Mouse (Mus musculus) T-cell, adult 2 months (primary cell): ENCODE data around the gene Ppm1m.
"Not testable (repeated sequence)": the region's sequence is repeated elsewhere in the genome, so short reads cannot be mapped to it uniquely, and the experiment has no call there.

Experiments
- DNase-seq: peaks from one replicate; pipeline ENCODE4 v3.0.0; 2022; ENCODE audit warnings: low spot score

The Ppm1m gene

GRCm38 (mm10) chr9:106192024-106192423 is 7.5 kb downstream of the Ppm1m start:
- no peak for DNase-seq

DNA sequence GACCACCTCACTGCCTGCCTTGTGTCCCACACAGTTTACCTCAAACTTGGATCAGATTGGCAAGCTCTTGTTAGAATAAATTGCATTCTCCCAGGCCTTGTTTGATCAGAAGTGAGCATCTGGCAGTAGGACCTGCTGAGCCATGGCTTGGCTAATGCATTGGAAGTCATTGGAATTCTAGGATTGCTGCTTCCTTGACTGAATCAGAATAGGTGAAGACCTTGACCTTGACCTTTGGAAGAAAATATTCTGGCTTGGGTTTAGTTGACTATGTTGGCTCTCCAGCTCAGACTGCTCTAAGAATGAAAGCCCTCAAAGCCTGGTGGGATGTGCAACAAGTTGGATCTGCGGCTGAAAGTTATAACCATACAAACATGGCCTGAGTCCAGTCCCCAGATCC is 8.2 kb downstream of the Ppm1m start:
- DNase-seq, result no peak

DNA sequence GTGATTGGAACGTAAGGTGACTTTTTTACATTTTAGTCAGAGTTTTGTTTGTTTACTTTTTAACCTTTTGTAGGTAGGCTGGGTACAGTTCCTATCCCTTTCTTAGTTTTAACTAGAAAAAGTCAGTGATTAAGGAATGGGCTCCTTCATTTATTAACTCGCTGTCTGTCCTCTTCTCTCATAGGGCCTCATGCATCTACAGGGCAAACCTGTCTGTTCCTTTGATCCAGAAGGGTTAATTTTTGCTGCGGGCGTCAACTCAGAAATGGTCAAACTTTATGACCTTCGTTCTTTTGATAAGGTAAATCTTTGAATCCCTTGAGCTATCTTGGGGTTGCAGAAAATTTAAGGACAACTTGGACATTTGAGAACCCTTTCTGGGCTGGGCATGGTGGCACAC is 15.6 kb downstream of the Ppm1m start:
- DNase-seq, result no peak

DNA sequence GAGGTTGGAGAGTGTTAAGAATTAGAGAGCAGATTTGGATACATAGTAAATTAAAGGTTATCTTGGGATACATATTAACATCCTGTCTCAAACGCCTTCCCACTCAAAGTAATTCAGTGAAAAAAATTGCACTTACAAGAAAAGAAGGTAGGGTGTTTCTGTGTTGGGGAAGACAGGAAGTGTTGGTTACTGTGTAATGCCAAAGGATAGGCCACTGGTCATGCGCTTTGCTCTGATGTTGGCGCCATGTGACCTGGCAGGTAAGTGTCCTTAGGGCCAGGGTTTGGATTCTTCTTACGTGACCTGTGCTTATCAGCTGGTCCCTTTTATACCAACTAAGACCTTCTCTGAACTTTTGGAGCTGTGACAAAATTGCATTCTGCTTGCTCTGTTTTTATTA is 17.4 kb downstream of the Ppm1m start:
- DNase-seq, result no peak

GRCm38 (mm10) chr9:106179964-106180363 is 19.6 kb downstream of the Ppm1m start:
- DNase-seq, result no peak

GRCm38 (mm10) chr9:106179454-106179853 is 20.1 kb downstream of the Ppm1m start:
- no peak for DNase-seq

GRCm38 (mm10) chr9:106177799-106178198 is 21.7 kb downstream of the Ppm1m start:
- no peak for DNase-seq

DNA sequence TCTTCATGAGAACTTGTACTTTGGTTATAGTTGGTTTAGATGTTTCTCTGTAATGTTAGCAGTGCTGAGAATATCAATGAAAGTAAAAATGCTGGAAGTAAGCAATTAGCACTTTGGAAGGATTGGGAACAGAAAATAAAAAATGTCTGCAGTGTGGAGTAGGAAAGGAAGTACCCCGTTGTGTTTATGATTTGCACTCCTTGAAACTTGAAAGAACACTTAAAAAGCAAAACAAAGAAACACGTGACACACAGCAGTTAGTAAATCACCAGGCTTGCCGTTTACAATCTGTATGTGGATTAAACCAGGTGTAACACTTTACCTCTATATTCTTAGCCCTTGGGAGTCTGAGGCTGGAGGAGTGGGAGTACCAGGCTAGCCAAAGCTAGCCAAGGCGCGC is 22.8 kb downstream of the Ppm1m start:
- DNase-seq, result no peak

- DNase-seq, result no peak
Measured at GRCm38 (mm10) chr9:106175552-106176200, 23.9 kb downstream of the Ppm1m start.

DNA sequence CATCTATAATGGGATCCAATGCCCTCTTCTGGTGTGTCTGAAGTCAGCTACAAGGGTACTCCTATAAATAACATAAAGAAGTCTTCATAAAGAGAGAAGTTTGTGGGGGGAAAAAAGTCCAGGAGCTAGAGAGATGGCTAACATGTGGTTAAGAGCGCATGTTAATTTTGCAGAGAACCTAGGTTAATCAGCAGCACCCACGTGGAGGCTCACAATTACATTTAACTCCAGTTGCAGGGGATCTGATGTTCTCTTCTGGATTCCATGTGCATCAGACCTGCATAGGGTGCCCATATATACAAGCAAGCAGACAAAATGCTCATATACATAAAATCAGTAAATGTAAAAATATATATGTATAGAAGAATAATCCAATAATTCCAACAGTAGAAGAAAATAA is 26.2 kb downstream of the Ppm1m start:
- no peak for DNase-seq

DNA sequence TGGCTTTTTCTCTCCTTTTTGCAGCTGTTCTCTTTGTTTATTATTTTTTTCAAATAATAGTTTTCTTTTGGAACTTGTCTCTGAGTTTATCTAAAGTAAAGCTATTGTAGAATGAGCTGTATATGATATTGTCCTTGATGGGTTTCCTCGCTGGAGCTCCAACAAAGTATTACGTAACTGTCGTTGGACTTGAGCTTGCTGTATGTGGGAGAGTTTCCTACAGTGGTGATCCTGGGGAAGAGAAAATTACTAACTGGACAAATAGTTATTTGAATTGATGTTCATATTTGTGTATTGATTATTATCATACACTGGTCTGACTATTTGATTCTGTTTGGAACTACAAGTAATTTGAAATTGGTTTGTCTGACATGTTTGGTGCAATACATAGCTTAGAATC is 27.0 kb downstream of the Ppm1m start:
- DNase-seq, result no peak

- peak; percentile 19 for DNase-seq
Measured at GRCm38 (mm10) chr9:106171346-106172158, 28.0 kb downstream of the Ppm1m start.

DNA sequence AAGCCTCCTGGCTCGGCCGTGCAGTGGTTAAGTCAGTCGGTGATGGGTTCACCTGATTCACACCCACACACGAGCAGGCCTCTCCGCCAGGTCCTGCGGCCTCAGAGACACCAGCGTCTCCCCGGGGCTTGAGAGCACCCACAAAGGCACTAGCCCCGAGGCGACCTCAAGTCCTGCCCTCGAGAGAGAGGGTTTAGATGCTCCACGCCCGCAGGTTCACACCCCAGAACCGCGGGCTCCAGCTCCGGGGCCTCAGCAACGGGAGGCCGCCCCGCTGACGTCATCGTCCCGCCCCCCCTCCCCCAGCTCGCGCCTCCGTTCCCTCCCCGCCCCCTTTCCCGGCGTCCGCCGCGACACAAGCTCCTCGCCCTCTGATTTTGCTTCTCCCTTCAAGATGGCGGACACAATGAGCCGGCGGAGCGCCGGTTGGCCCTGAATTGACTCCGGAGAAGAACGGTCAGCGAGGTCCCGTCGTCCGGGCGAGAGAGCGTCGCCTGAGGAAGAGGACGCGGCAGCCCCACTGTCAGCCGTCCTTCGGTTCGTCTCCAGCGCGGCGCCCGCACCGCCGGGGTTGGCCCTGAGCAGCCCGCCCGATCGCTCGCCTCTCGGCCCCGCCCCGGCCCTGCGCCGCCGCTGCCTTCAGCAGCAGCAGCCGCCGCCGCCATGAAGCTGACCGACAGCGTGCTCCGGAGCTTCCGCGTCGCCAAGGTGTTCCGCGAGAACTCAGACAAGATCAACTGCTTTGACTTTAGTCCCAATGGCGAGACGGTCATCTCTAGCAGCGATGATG is 28.8 kb downstream of the Ppm1m start, which contains the start of gene Wdr82:
Wdr82 (plus strand) TSS at position 373 of the 790 bp plus-strand sequence.
- DNase-seq, result peak; percentile 88

DNA sequence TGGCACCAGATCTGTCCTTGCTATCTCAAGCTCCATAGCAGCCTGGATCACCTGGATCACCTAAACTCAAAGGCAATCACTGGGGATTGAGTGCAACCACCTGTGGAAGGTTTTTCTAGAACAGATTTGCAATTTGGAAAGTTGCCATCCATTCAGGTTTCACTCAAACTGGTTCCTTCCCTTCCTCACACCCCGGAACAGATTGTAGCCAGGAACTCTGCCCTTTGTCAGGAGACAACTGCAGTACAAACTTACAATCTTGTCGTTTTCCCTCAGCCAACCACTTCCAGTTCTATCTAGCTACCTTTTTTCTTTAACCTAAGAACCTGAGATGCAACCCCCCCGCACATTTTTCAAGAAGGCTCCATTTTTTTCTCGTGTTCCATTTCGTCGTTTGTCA is 29.6 kb downstream of the Ppm1m start:
- DNase-seq, result no peak

GRCm38 (mm10) chr9:106169006-106169405 is 30.5 kb downstream of the Ppm1m start:
- DNase-seq, result not testable (repeated sequence)

DNA sequence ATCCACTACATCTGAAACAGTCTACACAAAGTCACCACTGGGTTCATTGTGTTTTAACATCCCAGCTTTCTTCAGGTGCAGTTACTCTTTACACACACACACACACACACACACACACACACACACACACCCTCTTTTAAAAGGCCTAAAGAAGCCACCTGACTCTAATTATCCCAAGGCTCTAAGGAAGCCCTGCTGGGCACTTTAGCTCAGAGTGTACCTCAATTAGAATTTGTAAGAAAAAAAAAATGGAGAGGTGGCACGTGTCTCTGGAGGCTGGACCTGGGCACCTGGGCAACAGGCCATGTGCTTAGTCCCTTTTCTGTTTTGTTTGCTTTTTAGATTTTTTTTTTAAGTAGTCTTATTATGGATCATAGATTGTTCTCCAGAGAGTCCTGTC is 31.8 kb downstream of the Ppm1m start:
- DNase-seq, result no peak

GRCm38 (mm10) chr9:106167241-106167640 is 32.3 kb downstream of the Ppm1m start:
- DNase-seq, result no peak

DNA sequence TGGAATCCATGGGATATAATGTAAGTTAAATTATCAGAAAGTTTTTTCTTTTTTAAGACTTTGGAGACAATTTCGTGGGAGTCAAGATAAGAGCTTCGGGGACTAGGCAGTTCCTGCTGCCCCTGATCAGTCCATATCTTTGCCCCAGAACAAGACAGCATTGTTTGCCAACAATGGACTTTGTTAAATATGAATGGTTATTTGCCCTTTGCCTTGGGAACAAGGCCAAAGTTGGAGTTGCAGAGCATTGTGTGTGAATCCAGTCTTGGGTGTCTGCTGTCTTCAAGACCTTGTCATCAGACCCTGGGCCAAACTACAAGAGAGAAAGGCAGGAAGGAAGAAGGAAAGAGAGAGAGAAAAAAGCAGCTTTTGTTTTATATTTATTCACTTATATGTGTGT is 32.8 kb downstream of the Ppm1m start:
- DNase-seq, result no peak

GRCm38 (mm10) chr9:106160426-106160825 is 39.1 kb downstream of the Ppm1m start:
- no peak for DNase-seq

DNA sequence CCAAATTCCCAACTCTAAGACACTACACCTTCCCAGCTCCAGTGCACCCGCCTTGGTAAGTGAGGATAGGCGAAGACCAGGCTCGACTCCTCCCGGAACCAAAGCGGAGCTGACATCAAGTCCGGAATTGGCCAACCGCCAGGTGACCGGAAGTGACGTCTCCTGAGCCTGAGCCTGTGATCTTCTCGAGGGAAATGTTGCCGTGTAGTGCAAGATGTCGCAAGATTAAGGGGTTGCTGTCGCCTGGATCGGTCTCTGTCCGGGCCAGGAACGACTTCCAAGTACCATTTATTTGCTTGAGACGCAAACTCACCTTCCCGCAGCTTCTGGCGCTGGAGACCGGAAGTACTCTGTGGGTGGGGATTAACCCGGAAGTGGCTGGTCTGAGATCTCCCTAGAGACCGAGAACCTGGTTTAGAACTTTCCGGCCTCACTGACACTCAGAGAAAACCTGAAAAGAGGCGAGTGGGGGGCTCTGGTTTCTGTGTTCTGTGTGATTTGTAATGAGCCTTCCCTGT is 39.7 kb downstream of the Ppm1m start:
- peak; percentile 78 for DNase-seq

GRCm38 (mm10) chr9:106159237-106159636 is 40.3 kb downstream of the Ppm1m start:
- DNase-seq, result no peak

GRCm38 (mm10) chr9:106158037-106158491 is 41.5 kb downstream of the Ppm1m start, which contains the start of gene Glyctk:
Gene Glyctk (minus strand): TSS chr9:106158138.
- DNase-seq, result no peak

DNA sequence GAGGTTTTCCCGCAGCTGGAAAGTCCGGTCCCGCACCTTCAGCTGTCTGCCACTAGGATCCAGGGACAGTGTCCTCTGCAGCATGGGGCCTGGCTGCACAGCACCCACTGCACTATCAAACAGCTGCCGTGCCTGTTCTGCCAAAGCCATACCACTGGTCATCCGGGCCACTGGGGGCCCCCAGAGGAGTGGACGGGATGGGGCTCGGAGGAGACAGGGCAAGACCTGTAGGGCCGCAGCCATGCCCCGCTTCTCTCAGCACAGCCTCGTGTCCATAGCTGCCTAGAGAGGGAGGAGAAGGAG is 42.0 kb downstream of the Ppm1m start:
- no peak for DNase-seq
